Mouse (Mus musculus): ENCODE measurements around the gene Mki67. TPM values are rescaled to one million over a fixed set of nuclear protein-coding genes. Genes with fewer than 3 reads are reported as not detected.

Mki67 gene
- polyA plus RNA-seq (2012; rRNA removed): 0.32 and 0.73 TPM in 2 replicates

DNA sequence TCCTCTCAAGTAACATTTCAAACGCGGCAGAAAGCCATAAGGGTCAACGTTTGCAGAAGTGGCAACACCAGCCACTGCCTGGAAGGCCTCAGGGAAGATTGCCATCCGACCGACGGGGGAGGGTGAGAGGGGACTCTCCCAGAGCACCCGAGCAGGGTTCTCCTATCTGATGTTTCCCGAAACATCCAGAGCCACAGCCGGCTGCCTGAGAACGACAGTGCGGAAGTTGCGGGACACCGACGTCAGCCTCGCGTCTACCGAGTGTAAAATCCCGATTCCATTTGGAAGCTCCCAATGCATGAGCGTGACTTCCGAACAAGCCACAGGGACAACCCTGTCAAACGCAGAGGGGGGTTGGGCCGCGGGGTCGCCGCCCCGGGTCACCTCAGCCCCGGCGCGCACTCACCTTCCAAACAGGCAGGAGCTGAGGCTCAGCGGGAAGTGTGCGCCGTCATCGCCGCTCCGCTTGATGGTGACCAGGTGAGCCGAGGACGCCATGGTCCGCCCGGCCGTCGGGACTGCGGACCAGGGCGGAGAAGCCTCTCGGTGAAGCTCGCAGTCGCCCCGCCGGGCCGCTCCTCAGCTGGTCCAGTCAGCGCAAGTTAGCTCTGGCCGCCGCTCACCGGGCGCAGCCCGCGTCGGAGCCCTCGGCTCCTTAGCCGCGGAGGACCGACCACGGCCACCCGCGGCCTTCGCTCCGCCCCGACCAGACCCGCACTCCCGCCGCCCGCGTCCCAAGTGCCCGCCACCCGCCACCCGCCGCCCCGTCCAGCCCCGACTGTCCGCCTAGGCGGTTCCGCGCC, at the start of gene Mki67:
Mki67 (minus strand) TSS at position 720 of the 803 bp plus-strand sequence.
- Histone ChIP-seq H3K4me1 (ENCODE audit: control insufficient read depth, insufficient read depth, low read length) (no peaks in the 10 kb centered on the region), H3K4me3 (replicated peaks; ENCODE audit: extremely low read depth, low read depth, low read length) (peak within 1 kb of the TSS; percentile 74)
- peak; percentile 20 for DNase-seq
- TF ChIP-seq POLR2A (IDR thresholded peaks at IDR 0.05; ENCODE audit: borderline replicate concordance, extremely low read depth, low read depth, low read length): no peak
- no peak for TF ChIP-seq CTCF (IDR thresholded peaks at IDR 0.05; ENCODE audit: insufficient read depth, low read length)
- WGBS: 1% methylated on average over 81 of the region's 82 CpGs

DNA sequence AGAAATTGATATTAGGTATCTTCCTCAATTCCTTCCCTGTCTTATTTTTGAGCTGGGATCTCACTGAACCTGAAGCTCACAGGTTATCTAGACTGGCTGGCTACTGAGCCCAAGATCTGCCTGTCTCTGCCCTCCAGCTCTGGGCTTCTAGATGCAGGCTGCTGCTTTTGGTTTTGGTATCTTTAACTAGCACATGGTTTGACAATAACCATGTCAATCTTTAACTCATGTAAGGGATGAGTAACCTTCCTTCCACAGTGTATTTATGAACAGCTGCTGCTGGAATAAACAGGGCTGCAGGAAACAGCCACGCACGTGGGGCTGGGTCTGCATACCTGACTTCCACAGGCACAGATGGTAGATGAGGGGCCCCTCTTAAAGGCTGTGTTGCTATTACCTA, 47.1 kb upstream of the Mki67 start:
- DNase-seq: no peak
- 50% methylated on average over 2 of the region's 2 CpGs for WGBS
- no peak for TF ChIP-seq POLR2A (IDR thresholded peaks at IDR 0.05; ENCODE audit: borderline replicate concordance, extremely low read depth, low read depth, low read length)
- Histone ChIP-seq H3K4me1 (ENCODE audit: control insufficient read depth, insufficient read depth, low read length) (no peaks in the 10 kb centered on the region), H3K4me3 (replicated peaks; ENCODE audit: extremely low read depth, low read depth, low read length) (no peak overlapping the region)

DNA sequence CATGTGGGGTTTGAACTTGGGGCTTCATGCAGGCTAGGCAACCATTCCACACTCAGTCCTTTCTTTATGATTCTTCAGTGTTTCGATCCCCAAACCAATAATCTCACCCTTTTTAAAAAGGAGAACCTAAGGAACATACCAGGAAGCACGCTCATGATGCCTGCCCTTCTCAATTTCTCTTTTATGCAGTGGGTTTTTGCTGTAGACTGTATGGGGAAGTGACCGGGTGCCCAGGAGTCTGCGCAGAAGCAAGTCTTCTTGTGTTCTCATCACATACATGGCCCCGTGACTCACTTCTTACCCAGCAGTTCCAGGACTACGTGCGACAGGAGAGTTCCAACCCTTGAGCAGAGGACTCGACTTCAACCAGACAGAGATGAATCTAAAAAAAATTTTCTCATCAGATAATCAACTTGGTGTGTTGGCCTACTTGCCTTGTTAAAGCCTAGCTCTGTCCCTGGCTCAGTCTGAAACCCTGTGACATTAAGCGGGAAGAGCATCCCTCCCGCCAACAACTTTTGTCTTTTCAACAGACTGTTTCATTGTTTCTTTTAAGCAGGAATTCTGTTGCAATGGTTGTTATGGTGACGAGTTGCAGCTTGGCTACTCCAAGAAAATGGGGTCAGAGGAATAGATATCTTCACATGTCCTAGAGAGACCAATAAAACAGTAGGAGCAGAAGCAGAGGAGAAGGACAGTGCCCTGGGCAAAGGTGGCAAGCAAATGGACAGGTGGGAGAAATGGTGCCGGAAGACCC, 42.8 kb upstream of the Mki67 start:
- TF ChIP-seq POLR2A (IDR thresholded peaks at IDR 0.05; ENCODE audit: borderline replicate concordance, extremely low read depth, low read depth, low read length) (no peak), CTCF (IDR thresholded peaks at IDR 0.05; ENCODE audit: insufficient read depth, low read length) (no peak)
- Histone ChIP-seq H3K4me3 (replicated peaks; ENCODE audit: extremely low read depth, low read depth, low read length) (no peak overlapping the region), H3K4me1 (ENCODE audit: control insufficient read depth, insufficient read depth, low read length) (no peaks in the 10 kb centered on the region)
- WGBS: 75% methylated on average over 12 of the region's 12 CpGs
- DNase-seq: no peak

DNA sequence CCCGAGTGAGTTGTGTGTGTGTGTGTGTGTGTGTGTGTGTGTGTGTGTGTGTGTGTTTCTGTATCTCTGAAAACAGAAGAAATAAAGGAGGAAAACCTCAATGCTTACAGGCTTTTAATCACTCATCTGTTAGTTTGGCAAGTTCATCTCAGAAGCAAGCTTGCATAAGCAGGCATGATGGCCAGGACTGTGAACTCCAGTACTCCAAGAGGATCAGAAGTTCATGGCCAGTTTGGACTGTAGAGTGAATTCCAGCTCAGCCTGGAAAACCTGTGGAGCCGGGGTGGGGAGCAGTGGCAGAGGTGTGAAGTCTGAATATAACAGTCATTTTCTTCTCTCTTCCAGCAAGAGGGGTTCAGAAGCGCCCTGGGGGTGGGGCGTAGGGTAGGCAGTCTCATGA, 42.0 kb upstream of the Mki67 start:
- WGBS: 61% methylated on average over 4 of the region's 4 CpGs
- H3K4me3 ChIP-seq (replicated peaks; ENCODE audit: extremely low read depth, low read depth, low read length): no peak overlapping the region
- no peaks in the 10 kb centered on the region for H3K4me1 ChIP-seq (ENCODE audit: control insufficient read depth, insufficient read depth, low read length)
- no peak for TF ChIP-seq POLR2A (IDR thresholded peaks at IDR 0.05; ENCODE audit: borderline replicate concordance, extremely low read depth, low read depth, low read length)
- no peak for TF ChIP-seq CTCF (IDR thresholded peaks at IDR 0.05; ENCODE audit: insufficient read depth, low read length)
- DNase-seq: no peak

DNA sequence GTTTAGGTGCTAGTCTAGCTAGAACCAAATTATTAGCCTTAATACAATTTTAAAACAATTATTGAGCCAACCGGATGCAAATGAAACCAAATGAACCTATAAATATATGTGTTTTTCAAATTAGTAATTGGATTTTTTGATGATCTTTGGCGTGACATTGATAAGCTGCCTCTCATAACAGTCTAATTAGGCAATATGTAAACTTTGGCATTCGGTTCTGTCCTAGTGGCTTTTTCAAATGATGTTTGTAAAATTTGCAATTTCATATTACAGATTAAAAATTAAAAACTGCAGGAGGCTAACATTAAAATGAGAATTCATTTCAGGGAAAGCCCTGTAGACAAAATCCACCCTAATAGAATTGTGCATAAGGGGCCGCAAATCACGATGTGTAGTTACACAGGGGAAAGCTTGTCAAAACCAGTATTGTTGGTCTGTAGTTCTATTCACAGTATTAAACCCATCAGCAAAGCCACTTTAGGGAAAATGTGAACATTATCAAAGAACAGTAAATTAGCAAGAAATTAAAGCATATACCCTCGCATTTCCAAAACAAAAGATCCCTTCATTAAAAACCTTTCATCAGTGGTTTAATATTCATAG, 40.9 kb upstream of the Mki67 start:
- TF ChIP-seq POLR2A (IDR thresholded peaks at IDR 0.05; ENCODE audit: borderline replicate concordance, extremely low read depth, low read depth, low read length) (no peak), CTCF (IDR thresholded peaks at IDR 0.05; ENCODE audit: insufficient read depth, low read length) (no peak)
- no peak overlapping the region for H3K4me3 ChIP-seq (replicated peaks; ENCODE audit: extremely low read depth, low read depth, low read length)
- 89% methylated on average over 6 of the region's 6 CpGs for WGBS
- DNase-seq: no peak
- H3K4me1 ChIP-seq (ENCODE audit: control insufficient read depth, insufficient read depth, low read length): no peaks in the 10 kb centered on the region

DNA sequence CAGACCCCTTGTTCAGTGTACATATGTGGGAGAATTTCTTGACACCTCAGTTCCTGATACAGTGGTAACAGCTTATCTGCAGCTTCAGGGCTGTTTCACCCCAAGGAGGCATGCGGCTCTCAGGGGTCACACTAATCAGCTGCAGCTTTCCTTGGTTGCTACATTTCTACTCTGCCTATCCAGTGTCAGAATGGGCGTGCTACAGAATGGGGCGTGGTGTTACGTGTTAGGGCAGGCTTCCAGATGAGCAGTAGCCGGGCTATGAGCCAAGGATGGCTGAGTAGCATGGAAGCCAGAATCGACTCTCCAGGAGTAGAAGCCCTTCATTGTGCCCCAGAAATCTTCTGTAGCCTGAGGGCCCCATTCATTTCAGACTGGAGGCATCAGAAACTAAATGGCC, 32.8 kb upstream of the Mki67 start:
- H3K4me1 ChIP-seq (ENCODE audit: control insufficient read depth, insufficient read depth, low read length): no peaks in the 10 kb centered on the region
- H3K4me3 ChIP-seq (replicated peaks; ENCODE audit: extremely low read depth, low read depth, low read length): no peak overlapping the region
- 28% methylated on average over 6 of the region's 6 CpGs for WGBS
- DNase-seq: no peak
- TF ChIP-seq CTCF (IDR thresholded peaks at IDR 0.05; ENCODE audit: insufficient read depth, low read length) (no peak), POLR2A (IDR thresholded peaks at IDR 0.05; ENCODE audit: borderline replicate concordance, extremely low read depth, low read depth, low read length) (no peak)

DNA sequence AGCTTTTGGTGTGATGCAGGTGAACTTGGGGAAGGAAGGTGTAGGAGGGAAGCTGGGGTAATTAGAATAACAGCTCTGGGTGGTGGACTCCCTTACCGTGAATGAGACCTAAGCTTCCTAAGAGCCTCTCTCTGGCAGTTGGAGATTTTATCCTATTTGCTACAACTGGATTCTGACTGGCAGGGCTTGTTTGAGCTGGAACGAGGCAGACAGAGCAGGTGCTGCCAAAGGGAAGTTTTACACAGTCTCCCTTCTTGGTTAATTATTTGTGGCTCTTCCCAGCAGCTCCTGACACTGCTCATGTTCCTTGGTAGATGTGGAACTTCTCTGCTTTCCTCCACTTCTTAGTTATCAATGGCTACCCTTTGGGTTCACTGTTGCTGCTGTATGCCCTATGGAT, 30.9 kb upstream of the Mki67 start:
- Histone ChIP-seq H3K4me3 (replicated peaks; ENCODE audit: extremely low read depth, low read depth, low read length) (no peak overlapping the region), H3K4me1 (ENCODE audit: control insufficient read depth, insufficient read depth, low read length) (no peaks in the 10 kb centered on the region)
- no peak for DNase-seq
- 48% methylated on average over 2 of the region's 2 CpGs for WGBS
- no peak for TF ChIP-seq CTCF (IDR thresholded peaks at IDR 0.05; ENCODE audit: insufficient read depth, low read length)
- TF ChIP-seq POLR2A (IDR thresholded peaks at IDR 0.05; ENCODE audit: borderline replicate concordance, extremely low read depth, low read depth, low read length): no peak

DNA sequence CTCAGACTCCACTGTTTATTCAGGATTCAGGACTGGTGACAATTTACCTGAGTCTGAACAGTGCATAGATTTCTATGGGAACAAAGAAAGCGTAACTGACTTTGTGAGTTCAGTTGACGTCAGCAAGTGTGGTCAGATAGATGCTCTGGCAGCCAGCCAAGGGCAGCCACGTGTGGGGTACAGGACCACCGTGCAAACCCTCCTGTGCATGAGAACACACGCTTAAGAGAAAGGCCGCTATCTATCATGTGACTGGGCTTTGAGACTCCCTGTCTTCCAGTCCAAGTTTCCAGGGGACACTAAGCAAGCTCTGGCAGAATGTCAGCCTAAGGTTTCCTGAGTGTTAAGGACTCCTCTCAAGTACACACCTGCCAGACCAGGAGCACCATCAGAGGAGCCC, 30.4 kb upstream of the Mki67 start:
- Histone ChIP-seq H3K4me3 (replicated peaks; ENCODE audit: extremely low read depth, low read depth, low read length) (no peak overlapping the region), H3K4me1 (ENCODE audit: control insufficient read depth, insufficient read depth, low read length) (no peaks in the 10 kb centered on the region)
- WGBS: 43% methylated on average over 6 of the region's 6 CpGs
- TF ChIP-seq POLR2A (IDR thresholded peaks at IDR 0.05; ENCODE audit: borderline replicate concordance, extremely low read depth, low read depth, low read length): no peak
- no peak for DNase-seq

DNA sequence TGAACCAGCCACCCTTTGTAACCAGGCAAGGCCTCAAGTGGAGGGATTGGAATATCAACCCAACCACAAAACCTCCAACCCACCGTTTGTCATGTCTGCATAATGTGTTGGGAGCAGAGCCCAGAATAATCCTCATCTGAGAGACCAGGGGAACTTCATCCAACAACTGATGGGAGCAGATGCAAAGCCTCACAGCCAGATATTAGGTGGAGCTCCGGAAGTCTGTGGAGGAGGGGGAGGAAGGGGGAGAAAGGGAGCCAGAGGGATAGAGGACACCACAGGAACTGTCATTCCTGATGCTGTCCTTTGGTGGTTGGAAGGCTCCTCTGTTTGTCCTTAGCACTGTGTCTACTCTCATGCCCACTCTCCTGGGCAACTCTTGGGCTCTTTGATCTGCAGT, 28.9 kb upstream of the Mki67 start:
- DNase-seq: no peak
- 42% methylated on average over 2 of the region's 2 CpGs for WGBS
- TF ChIP-seq CTCF (IDR thresholded peaks at IDR 0.05; ENCODE audit: insufficient read depth, low read length): no peak
- H3K4me1 ChIP-seq (ENCODE audit: control insufficient read depth, insufficient read depth, low read length): no peaks in the 10 kb centered on the region
- H3K4me3 ChIP-seq (replicated peaks; ENCODE audit: extremely low read depth, low read depth, low read length): no peak overlapping the region

DNA sequence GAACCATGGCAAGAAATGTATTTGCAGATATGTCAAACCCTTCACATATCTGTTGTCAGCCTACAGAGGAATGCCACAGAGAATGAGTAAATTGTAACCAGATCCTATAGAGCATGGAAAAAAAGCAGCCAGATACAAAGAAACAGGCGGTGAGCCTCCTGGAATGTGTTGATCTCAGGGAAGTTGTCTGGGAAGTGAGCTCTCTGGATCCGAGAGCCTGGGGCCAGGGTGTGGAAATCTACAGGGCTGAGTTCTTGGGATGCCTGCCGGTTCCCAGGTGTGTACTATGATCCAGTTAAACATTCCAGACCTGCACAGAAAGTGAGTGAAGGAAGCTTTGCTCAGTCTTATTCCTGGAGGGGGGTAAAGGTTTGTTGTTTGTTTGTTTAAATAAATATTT, 24.3 kb upstream of the Mki67 start:
- TF ChIP-seq POLR2A (IDR thresholded peaks at IDR 0.05; ENCODE audit: borderline replicate concordance, extremely low read depth, low read depth, low read length) (no peak), CTCF (IDR thresholded peaks at IDR 0.05; ENCODE audit: insufficient read depth, low read length) (no peak)
- no peaks in the 10 kb centered on the region for H3K4me1 ChIP-seq (ENCODE audit: control insufficient read depth, insufficient read depth, low read length)
- 65% methylated on average over 3 of the region's 3 CpGs for WGBS
- DNase-seq: no peak
- no peak overlapping the region for H3K4me3 ChIP-seq (replicated peaks; ENCODE audit: extremely low read depth, low read depth, low read length)

Data from lung, adult 2 months (tissue).